ENCODE assay signal across 25 mouse cellular contexts in the genomic region with DNA sequence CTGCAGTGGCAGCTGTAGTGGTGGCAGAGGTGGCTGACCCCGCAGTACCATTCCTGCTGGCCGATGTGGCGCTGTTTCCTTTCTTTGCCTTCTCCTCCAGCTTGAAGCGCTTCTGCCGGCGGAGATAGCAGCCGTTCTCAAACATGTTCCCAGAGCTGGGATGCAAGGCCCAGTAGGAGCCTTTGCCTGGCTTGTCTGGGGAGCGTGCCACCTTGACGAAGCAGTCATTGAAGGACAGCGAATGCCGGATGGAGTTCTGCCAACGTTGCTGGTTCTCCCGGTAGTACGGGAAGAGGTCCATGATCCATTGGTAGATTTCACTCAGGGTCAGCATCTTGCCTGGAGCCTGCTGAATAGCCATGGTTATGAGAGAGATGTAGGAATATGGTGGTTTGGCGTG. TPM values are rescaled to one million over a fixed set of nuclear protein-coding genes. Genes with fewer than 3 reads are reported as not detected.
DNase-seq lines count a peak whose midpoint lies in the region; ATAC-seq and TF ChIP-seq lines count a peak whose summit lies in the region.
"Had no signal": no experiment of that assay in that cellular context is flagged by ENCODE, and none has a peak within 500 bp of the region (broad histone marks: within the 10 kb centered on the region; RNA-seq: fewer than 3 reads in every experiment).

No protein-coding gene starts in this region.

- DNase-seq in embryo, embryonic 11 days, result peak; percentile 29
- DNase-seq in embryo, embryonic 9.5 days (ENCODE audit: extremely low spot score), result no peak
- DNase-seq in lung, postnatal 0 days (ENCODE audit: low spot score), result no peak
- no peak for DNase-seq in lung, postnatal 4 days
- DNase-seq in stomach, postnatal 0 days (ENCODE audit: low spot score), result no peak
- DNase-seq in Muller cell, postnatal 12 days (ENCODE audit: inconsistent ontology term), result no peak
- DNase-seq: cerebellum, adult 2 months; forebrain, postnatal 0 days; gastrocnemius, postnatal 36 days; layer of hippocampus, adult 9-11 months; lung, adult 2 months; thymus, postnatal 14 days had no signal

- no peak overlapping the region for H3K4me2 ChIP-seq in intestine, postnatal 0 days (replicated peaks; ENCODE audit: low read depth)
- no peak overlapping the region for H3K4me2 ChIP-seq in intestine, embryonic 15.5 days (replicated peaks)
- H3K4me2 ChIP-seq in lung, postnatal 0 days (replicated peaks; ENCODE audit: low read depth, low read length), result no peak overlapping the region
- H3K4me2 ChIP-seq in stomach, postnatal 0 days (replicated peaks; ENCODE audit: low read depth), result no peak overlapping the region
- H3K4me2 ChIP-seq: embryonic facial prominence, embryonic 12.5 days; midbrain, embryonic 13.5 days had no signal

- ATAC-seq in intestine, postnatal 0 days, result no peak
- ATAC-seq in intestine, embryonic 15.5 days, result no peak
- ATAC-seq in lung, postnatal 0 days, result no peak
- no peak for ATAC-seq in stomach, postnatal 0 days (ENCODE audit: low FRiP score, low TSS enrichment)
- ATAC-seq: forebrain, postnatal 0 days; midbrain, embryonic 13.5 days had no signal

- H3K36me3 ChIP-seq in intestine, postnatal 0 days (ENCODE audit: control insufficient read depth, insufficient read depth), result no peaks in the 10 kb centered on the region; the same call in 1 of the 2 replicates
- H3K36me3 ChIP-seq in intestine, embryonic 15.5 days, result no peaks in the 10 kb centered on the region
- no peaks in the 10 kb centered on the region for H3K36me3 ChIP-seq in lung, postnatal 0 days (ENCODE audit: insufficient read depth, low read length)
- no peaks in the 10 kb centered on the region for H3K36me3 ChIP-seq in stomach, postnatal 0 days (ENCODE audit: control insufficient read depth, insufficient read depth, low read length)
- H3K36me3 ChIP-seq: embryonic facial prominence, embryonic 12.5 days; midbrain, embryonic 13.5 days had no signal

- peak; percentile 15; the same call in 1 of the 2 replicates for TF ChIP-seq CTCF in intestine, postnatal 0 days (IDR thresholded peaks at IDR 0.05; ENCODE audit: low read depth)
- TF ChIP-seq CTCF in lung, postnatal 0 days (IDR thresholded peaks at IDR 0.05), result peak; percentile 19; the same call in 1 of the 2 replicates
- TF ChIP-seq CTCF in stomach, postnatal 0 days (IDR thresholded peaks at IDR 0.05; ENCODE audit: low read depth), result peak; percentile 11; the same call in 1 of the 2 replicates

- H3K9me3 ChIP-seq in intestine, postnatal 0 days (ENCODE audit: control insufficient read depth), result no peaks in the 10 kb centered on the region
- no peaks in the 10 kb centered on the region for H3K9me3 ChIP-seq in intestine, embryonic 15.5 days
- no peaks in the 10 kb centered on the region for H3K9me3 ChIP-seq in lung, postnatal 0 days (ENCODE audit: low read length)
- H3K9me3 ChIP-seq in stomach, postnatal 0 days (ENCODE audit: control insufficient read depth, low read length), result no peaks in the 10 kb centered on the region
- H3K9me3 ChIP-seq: embryonic facial prominence, embryonic 12.5 days; megakaryocyte, embryonic 14.5 days; midbrain, embryonic 13.5 days had no signal

- no peak for TF ChIP-seq EP300 in lung, postnatal 0 days (IDR thresholded peaks at IDR 0.05)
- no peak for TF ChIP-seq EP300 in stomach, postnatal 0 days (optimal IDR thresholded peaks at IDR 0.05)

- H3K4me1 ChIP-seq in intestine, postnatal 0 days (replicated peaks; ENCODE audit: control insufficient read depth, insufficient read depth, low read length), result 0 out of 2 replicates have a peak, but pooled peaks cover 5% of the 10 kb centered on the region
- H3K4me1 ChIP-seq in intestine, embryonic 15.5 days (replicated peaks), result peaks cover 21% of the 10 kb centered on the region
- no peaks in the 10 kb centered on the region for H3K4me1 ChIP-seq in lung, postnatal 0 days (ENCODE audit: insufficient read depth, low read depth, low read length)
- H3K4me1 ChIP-seq in stomach, postnatal 0 days (replicated peaks; ENCODE audit: control insufficient read depth, insufficient read depth), result no peaks in the 10 kb centered on the region

- no peak overlapping the region for H3K9ac ChIP-seq in intestine, postnatal 0 days (ENCODE audit: low read depth, low read length)
- no peak overlapping the region for H3K9ac ChIP-seq in intestine, embryonic 15.5 days
- no peak overlapping the region for H3K9ac ChIP-seq in lung, postnatal 0 days (replicated peaks; ENCODE audit: low read depth)
- no peak overlapping the region for H3K9ac ChIP-seq in stomach, postnatal 0 days (ENCODE audit: low read length)
- H3K9ac ChIP-seq: embryonic facial prominence, embryonic 12.5 days; forebrain, postnatal 0 days; midbrain, embryonic 13.5 days had no signal

- 80% methylated on average over 15 of the region's 15 CpGs for WGBS in intestine, postnatal 0 days
- WGBS in intestine, embryonic 15.5 days, result 72% methylated on average over 15 of the region's 15 CpGs
- 72% methylated on average over 15 of the region's 15 CpGs for WGBS in lung, postnatal 0 days
- WGBS in stomach, postnatal 0 days, result 63% methylated on average over 15 of the region's 15 CpGs

- no peak overlapping the region for H3K27ac ChIP-seq in intestine, postnatal 0 days (ENCODE audit: low read depth, low read length)
- no peak overlapping the region for H3K27ac ChIP-seq in intestine, embryonic 15.5 days
- H3K27ac ChIP-seq in lung, postnatal 0 days (ENCODE audit: low read length), result no peak overlapping the region
- no peak overlapping the region for H3K27ac ChIP-seq in stomach, postnatal 0 days (replicated peaks)
- H3K27ac ChIP-seq: embryonic facial prominence, embryonic 12.5 days; midbrain, embryonic 13.5 days had no signal

- H3K4me3 ChIP-seq in intestine, postnatal 0 days (ENCODE audit: low read depth, low read length), result no peak overlapping the region
- no peak overlapping the region for H3K4me3 ChIP-seq in intestine, embryonic 15.5 days (replicated peaks)
- no peak overlapping the region for H3K4me3 ChIP-seq in lung, postnatal 0 days (ENCODE audit: low read depth, low read length)
- no peak overlapping the region for H3K4me3 ChIP-seq in stomach, postnatal 0 days (ENCODE audit: low read depth, low read length)
- H3K4me3 ChIP-seq: embryonic facial prominence, embryonic 12.5 days; megakaryocyte, embryonic 14.5 days; midbrain, embryonic 13.5 days had no signal

- no peaks in the 10 kb centered on the region for H3K27me3 ChIP-seq in intestine, postnatal 0 days (replicated peaks; ENCODE audit: control insufficient read depth, insufficient read depth, low read length)
- H3K27me3 ChIP-seq in intestine, embryonic 15.5 days (replicated peaks), result no peaks in the 10 kb centered on the region
- no peaks in the 10 kb centered on the region for H3K27me3 ChIP-seq in lung, postnatal 0 days (replicated peaks; ENCODE audit: insufficient read depth, low read length)
- H3K27me3 ChIP-seq in stomach, postnatal 0 days (ENCODE audit: control insufficient read depth, insufficient read depth, low read length), result no peaks in the 10 kb centered on the region
- H3K27me3 ChIP-seq: embryonic facial prominence, embryonic 12.5 days; midbrain, embryonic 13.5 days had no signal

RNA-seq across cellular contexts. Expression of gene Foxa3, which starts 8.9 kb away (rescaled TPM):
- polyA plus RNA-seq in intestine, postnatal 0 days (2015; fragmentation: Nextera tagmentation; extraction: Ambion mirVana), result 11.8 and 12.4 TPM in 2 replicates
- 26.6 and 28.3 TPM in 2 replicates for polyA plus RNA-seq in intestine, embryonic 15.5 days (2015; fragmentation: Nextera tagmentation; extraction: Ambion mirVana)
- 0.49 and 0.70 TPM in 2 replicates for polyA plus RNA-seq in lung, postnatal 0 days (2015; fragmentation: Nextera tagmentation; extraction: Ambion mirVana)
- polyA plus RNA-seq in stomach, postnatal 0 days (2015; fragmentation: Nextera tagmentation; extraction: Ambion mirVana), result 39.2 and 46.0 TPM in 2 replicates
- polyA plus RNA-seq: cerebellum, adult 2 months; forebrain, embryonic 11.5 days; forebrain, postnatal 0 days; kidney, embryonic 14.5 days; midbrain, embryonic 13.5 days; neural tube, embryonic 11.5 days had no signal

RNA-seq across cellular contexts. Expression of gene Sympk, which starts 9.7 kb away (rescaled TPM):
- polyA plus RNA-seq in intestine, postnatal 0 days (2015; fragmentation: Nextera tagmentation; extraction: Ambion mirVana), result 8.9 and 9.1 TPM in 2 replicates
- polyA plus RNA-seq in intestine, embryonic 15.5 days (2015; fragmentation: Nextera tagmentation; extraction: Ambion mirVana), result 29.6 and 30.3 TPM in 2 replicates
- polyA plus RNA-seq in lung, postnatal 0 days (2015; fragmentation: Nextera tagmentation; extraction: Ambion mirVana), result 10.4 and 11.8 TPM in 2 replicates
- polyA plus RNA-seq in stomach, postnatal 0 days (2015; fragmentation: Nextera tagmentation; extraction: Ambion mirVana), result 9.1 and 9.6 TPM in 2 replicates

RNA-seq across cellular contexts. Expression of gene Irf2bp1, which starts 10.6 kb away (rescaled TPM):
- polyA plus RNA-seq in intestine, postnatal 0 days (2015; fragmentation: Nextera tagmentation; extraction: Ambion mirVana), result 11.4 and 11.9 TPM in 2 replicates
- 24.5 and 24.6 TPM in 2 replicates for polyA plus RNA-seq in intestine, embryonic 15.5 days (2015; fragmentation: Nextera tagmentation; extraction: Ambion mirVana)
- 11.7 and 12.2 TPM in 2 replicates for polyA plus RNA-seq in lung, postnatal 0 days (2015; fragmentation: Nextera tagmentation; extraction: Ambion mirVana)
- polyA plus RNA-seq in stomach, postnatal 0 days (2015; fragmentation: Nextera tagmentation; extraction: Ambion mirVana), result 9.8 and 12.0 TPM in 2 replicates

RNA-seq across cellular contexts. Expression of gene Mypop, which starts 23.4 kb away (rescaled TPM):
- 1.1 and 1.2 TPM in 2 replicates for polyA plus RNA-seq in intestine, postnatal 0 days (2015; fragmentation: Nextera tagmentation; extraction: Ambion mirVana)
- polyA plus RNA-seq in intestine, embryonic 15.5 days (2015; fragmentation: Nextera tagmentation; extraction: Ambion mirVana), result 2.5 and 2.9 TPM in 2 replicates
- 2.3 and 2.6 TPM in 2 replicates for polyA plus RNA-seq in lung, postnatal 0 days (2015; fragmentation: Nextera tagmentation; extraction: Ambion mirVana)
- polyA plus RNA-seq in stomach, postnatal 0 days (2015; fragmentation: Nextera tagmentation; extraction: Ambion mirVana), result 1.3 and 1.4 TPM in 2 replicates

RNA-seq across cellular contexts. Expression of gene Nanos2, which starts 27.3 kb away (rescaled TPM):
- not detected in 2 replicates for polyA plus RNA-seq in intestine, postnatal 0 days (2015; fragmentation: Nextera tagmentation; extraction: Ambion mirVana)
- polyA plus RNA-seq in intestine, embryonic 15.5 days (2015; fragmentation: Nextera tagmentation; extraction: Ambion mirVana), result not detected in 2 replicates
- polyA plus RNA-seq in lung, postnatal 0 days (2015; fragmentation: Nextera tagmentation; extraction: Ambion mirVana), result not detected in 2 replicates
- not detected in 2 replicates for polyA plus RNA-seq in stomach, postnatal 0 days (2015; fragmentation: Nextera tagmentation; extraction: Ambion mirVana)
- polyA plus RNA-seq: C2C12; embryonic facial prominence, embryonic 12.5 days; forebrain, embryonic 11.5 days; heart, embryonic 16.5 days; kidney, embryonic 14.5 days; large intestine, adult 2 months; small intestine, adult 2 months; stomach, embryonic 16.5 days had no signal
